In genomic region chr8:93279556-93279955, GRCm38 (mm10) we compare ENCODE assay signal across 27 mouse cellular contexts. TPM values are rescaled to one million over a fixed set of nuclear protein-coding genes. Genes with fewer than 3 reads are reported as not detected.
DNase-seq lines count a peak whose midpoint lies in the region; ATAC-seq and TF ChIP-seq lines count a peak whose summit lies in the region.
"Had no signal": no experiment of that assay in that cellular context is flagged by ENCODE, and none has a peak within 500 bp of the region (broad histone marks: within the 10 kb centered on the region; RNA-seq: fewer than 3 reads in every experiment).

Gene Ces1f (minus strand): TSS chr8:93279747.

- no peak for TF ChIP-seq POLR2A in kidney, adult 2 months (IDR thresholded peaks at IDR 0.05; ENCODE audit: low read depth, low read length)
- no peak for TF ChIP-seq POLR2A in small intestine, adult 2 months (IDR thresholded peaks at IDR 0.05; ENCODE audit: low read depth, low read length)

- peaks cover 1% of the 10 kb centered on the region; the same call in 1 of the 2 replicates for H3K36me3 ChIP-seq in kidney, adult 2 months (ENCODE audit: control insufficient read depth, insufficient read depth, low read length)
- no peaks in the 10 kb centered on the region for H3K36me3 ChIP-seq in lung, embryonic 14.5 days (ENCODE audit: insufficient read depth)
- no peaks in the 10 kb centered on the region; the same call in 1 of the 2 replicates for H3K36me3 ChIP-seq in small intestine, adult 2 months (ENCODE audit: control insufficient read depth, insufficient read depth, low read length)
- no peaks in the 10 kb centered on the region for H3K36me3 ChIP-seq in hindbrain, embryonic 12.5 days
- H3K36me3 ChIP-seq: embryonic facial prominence, embryonic 15.5 days; heart, embryonic 15.5 days; liver, embryonic 15.5 days; midbrain, embryonic 12.5 days; neural tube, embryonic 15.5 days; stomach, embryonic 15.5 days had no signal

- H3K27me3 ChIP-seq in kidney, adult 2 months (replicated peaks; ENCODE audit: control insufficient read depth, insufficient read depth, low read length), result no peaks in the 10 kb centered on the region
- H3K27me3 ChIP-seq in lung, embryonic 14.5 days (ENCODE audit: insufficient read depth, low read length), result no peaks in the 10 kb centered on the region
- no peaks in the 10 kb centered on the region for H3K27me3 ChIP-seq in small intestine, adult 2 months (ENCODE audit: control insufficient read depth, insufficient read depth, low read length)
- H3K27me3 ChIP-seq in hindbrain, embryonic 12.5 days, result no peaks in the 10 kb centered on the region
- H3K27me3 ChIP-seq: embryonic facial prominence, embryonic 15.5 days; heart, embryonic 15.5 days; liver, embryonic 15.5 days; midbrain, embryonic 12.5 days; neural tube, embryonic 15.5 days; stomach, embryonic 15.5 days had no signal

- DNase-seq in kidney, adult 2 months, result peak; percentile 79
- no peak for DNase-seq in kidney, postnatal 14 days
- peak; percentile 5 for DNase-seq in lung, embryonic 14.5 days
- DNase-seq in lung, postnatal 14 days, result no peak
- no peak for DNase-seq in adrenal gland, postnatal 36 days
- DNase-seq: cerebellum, adult 9-10 months; gastrocnemius, adult 2 months; heart, postnatal 36 days; right cerebral cortex, adult 18-20 months; right cerebral cortex, postnatal 4 days; thymus, adult 18-20 months; thymus, postnatal 4 days had no signal

- peak within 1 kb of the TSS; percentile 98 for H3K27ac ChIP-seq in kidney, adult 2 months (ENCODE audit: insufficient read depth, low read depth, low read length)
- no peak within 1 kb of the TSS for H3K27ac ChIP-seq in lung, embryonic 14.5 days (ENCODE audit: low read depth)
- peak within 1 kb of the TSS; percentile 68; the same call in 1 of the 2 replicates for H3K27ac ChIP-seq in small intestine, adult 2 months (ENCODE audit: insufficient read depth, low read depth, low read length)
- no peak within 1 kb of the TSS for H3K27ac ChIP-seq in hindbrain, embryonic 12.5 days
- H3K27ac ChIP-seq: embryonic facial prominence, embryonic 15.5 days; gastrocnemius, adult 2 months; heart, embryonic 15.5 days; liver, embryonic 15.5 days; midbrain, embryonic 12.5 days; neural tube, embryonic 15.5 days; stomach, embryonic 15.5 days had no signal

- no peak within 1 kb of the TSS for H3K9ac ChIP-seq in lung, embryonic 14.5 days
- H3K9ac ChIP-seq in hindbrain, embryonic 12.5 days, result no peak within 1 kb of the TSS
- H3K9ac ChIP-seq: embryonic facial prominence, embryonic 15.5 days; heart, embryonic 15.5 days; liver, embryonic 15.5 days; midbrain, embryonic 12.5 days; neural tube, embryonic 15.5 days; stomach, embryonic 15.5 days had no signal

- peak within 1 kb of the TSS; percentile 60 for H3K4me3 ChIP-seq in kidney, adult 2 months (ENCODE audit: insufficient read depth, low read depth, low read length)
- H3K4me3 ChIP-seq in lung, embryonic 14.5 days (ENCODE audit: low read depth, low read length), result no peak within 1 kb of the TSS
- peak within 1 kb of the TSS; percentile 22; the same call in 1 of the 2 replicates for H3K4me3 ChIP-seq in small intestine, adult 2 months (ENCODE audit: low read depth, low read length)
- H3K4me3 ChIP-seq in hindbrain, embryonic 12.5 days, result no peak within 1 kb of the TSS
- H3K4me3 ChIP-seq: embryonic facial prominence, embryonic 15.5 days; gastrocnemius, adult 2 months; heart, embryonic 15.5 days; liver, embryonic 15.5 days; midbrain, embryonic 12.5 days; neural tube, embryonic 15.5 days; stomach, embryonic 15.5 days had no signal

- ATAC-seq in lung, embryonic 14.5 days (ENCODE audit: insufficient read depth), result 0 out of 2 replicates have a peak, but pooled peaks have one; percentile 31
- no peak for ATAC-seq in activated CD4-positive, CD25-positive, alpha-beta regulatory T cell, adult 4 months
- ATAC-seq in hindbrain, embryonic 12.5 days (ENCODE audit: low FRiP score), result no peak
- ATAC-seq: forebrain, embryonic 14.5 days; hindbrain, embryonic 16.5 days; intestine, embryonic 16.5 days had no signal

- 81% methylated on average over 1 of the region's 1 CpGs for WGBS in kidney, adult 2 months
- WGBS in lung, embryonic 14.5 days, result 87% methylated on average over 1 of the region's 1 CpGs
- WGBS in small intestine, adult 2 months, result 87% methylated on average over 1 of the region's 1 CpGs
- 100% methylated on average over 1 of the region's 1 CpGs for WGBS in hindbrain, embryonic 12.5 days

- no peak within 1 kb of the TSS for H3K4me2 ChIP-seq in lung, embryonic 14.5 days
- no peak within 1 kb of the TSS for H3K4me2 ChIP-seq in hindbrain, embryonic 12.5 days (replicated peaks)
- H3K4me2 ChIP-seq: embryonic facial prominence, embryonic 15.5 days; heart, embryonic 15.5 days; liver, embryonic 15.5 days; midbrain, embryonic 12.5 days; neural tube, embryonic 15.5 days; stomach, embryonic 15.5 days had no signal

- H3K4me1 ChIP-seq in kidney, adult 2 months (ENCODE audit: control insufficient read depth, insufficient read depth, low read length), result peaks cover 3% of the 10 kb centered on the region; the same call in 1 of the 2 replicates
- H3K4me1 ChIP-seq in lung, embryonic 14.5 days (ENCODE audit: insufficient read depth), result no peaks in the 10 kb centered on the region
- H3K4me1 ChIP-seq in small intestine, adult 2 months (ENCODE audit: control insufficient read depth, insufficient read depth, insufficient read length, low read length), result peaks cover 28% of the 10 kb centered on the region; the same call in 1 of the 2 replicates
- no peaks in the 10 kb centered on the region for H3K4me1 ChIP-seq in hindbrain, embryonic 12.5 days
- H3K4me1 ChIP-seq: embryonic facial prominence, embryonic 15.5 days; heart, embryonic 15.5 days; liver, embryonic 15.5 days; midbrain, embryonic 12.5 days; neural tube, embryonic 15.5 days; stomach, embryonic 15.5 days had no signal

- no peak for TF ChIP-seq CTCF in kidney, adult 2 months (conservative IDR thresholded peaks at IDR 0.05; ENCODE audit: insufficient read depth, insufficient read length, low read depth, low read length)
- TF ChIP-seq CTCF in lung, embryonic 14.5 days (IDR thresholded peaks at IDR 0.05; ENCODE audit: low read depth), result no peak
- no peak for TF ChIP-seq CTCF in small intestine, adult 2 months (IDR thresholded peaks at IDR 0.05; ENCODE audit: extremely low read depth, insufficient read length, insufficient replicate concordance, low read depth, low read length)

- H3K9me3 ChIP-seq in lung, embryonic 14.5 days (ENCODE audit: low read depth, low read length), result no peaks in the 10 kb centered on the region
- H3K9me3 ChIP-seq in hindbrain, embryonic 12.5 days (replicated peaks), result no peaks in the 10 kb centered on the region
- H3K9me3 ChIP-seq: embryonic facial prominence, embryonic 15.5 days; heart, embryonic 15.5 days; liver, embryonic 15.5 days; midbrain, embryonic 12.5 days; neural tube, embryonic 15.5 days; stomach, embryonic 15.5 days had no signal

RNA-seq across cellular contexts. Expression of gene Ces1f, which starts in this region (rescaled TPM):
- 61.3 and 72.3 TPM in 2 replicates for polyA plus RNA-seq in kidney, adult 2 months (2012; rRNA removed)
- 4.3 and 5.6 TPM in 2 replicates for polyA plus RNA-seq in lung, embryonic 14.5 days (2014; fragmentation: Nextera tagmentation; extraction: Ambion mirVana)
- 10 to 100 TPM; 10.7 to 19.4 TPM for total RNA-seq in adrenal gland, postnatal 36 days (2021)
- polyA plus RNA-seq in small intestine, adult 2 months (2012; rRNA removed), result 4.5 and 40.8 TPM in 2 replicates
- not detected for polyA plus RNA-seq in activated CD4-positive, CD25-positive, alpha-beta regulatory T cell, adult 4 months (2017; shearing (Covaris generic))
- polyA plus RNA-seq in hindbrain, embryonic 12.5 days (2016; fragmentation: Nextera tagmentation; extraction: Ambion mirVana), result not detected in 2 replicates
- total RNA-seq: ES-E14; left cerebral cortex, postnatal 25 days; megakaryocyte, adult 5-6 weeks had no signal
- polyA plus RNA-seq: embryonic facial prominence, embryonic 15.5 days; forebrain, embryonic 14.5 days; hindbrain, embryonic 16.5 days; midbrain, embryonic 12.5 days; neural tube, embryonic 15.5 days had no signal

Comparison
In these comparisons a context has a peak if more than half of its experiments do, and no peak if none do; other contexts are left out.
1. DNase-seq: peak in kidney, adult 2 months (single experiment) and lung, embryonic 14.5 days (single experiment); none in kidney, postnatal 14 days (single experiment), lung, postnatal 14 days (single experiment) and adrenal gland, postnatal 36 days (0 of 2).
2. H3K27ac ChIP-seq: peak in kidney, adult 2 months (single experiment) and small intestine, adult 2 months (single experiment); none in lung, embryonic 14.5 days (single experiment) and hindbrain, embryonic 12.5 days (single experiment).
3. H3K4me3 ChIP-seq: peak in kidney, adult 2 months (single experiment) and small intestine, adult 2 months (single experiment); none in lung, embryonic 14.5 days (single experiment) and hindbrain, embryonic 12.5 days (single experiment).